Mouse (Mus musculus): ENCODE results near the gene Olfr812. TPM values are rescaled to one million over a fixed set of nuclear protein-coding genes. Genes with fewer than 3 reads are reported as not detected.
A peak's percentile ranks its signal among the peaks of the same experiment; 100 is the strongest.
"Not testable (repeated sequence)": the region's sequence is repeated elsewhere in the genome, so short reads cannot be mapped to it uniquely, and the experiment has no call there.

Gene Olfr812
- polyA plus RNA-seq (2012; rRNA removed): not detected in 2 replicates

GRCm38 (mm10) chr10:129845994-129846393, at the start of gene Olfr812:
Olfr812 (minus strand) TSS chr10:129846094.
- DNase-seq (ENCODE audit: extremely low spot score in 1 of 2, low spot score in 1 of 2): peak in 1 of 2 experiments; percentile 1

GRCm38 (mm10) chr10:129885934-129886333, 40.0 kb upstream of the Olfr812 start:
- DNase-seq (ENCODE audit: extremely low spot score in 1 of 2, low spot score in 1 of 2): no peak

GRCm38 (mm10) chr10:129885496-129885895, 39.6 kb upstream of the Olfr812 start:
- DNase-seq (ENCODE audit: extremely low spot score in 1 of 2, low spot score in 1 of 2): not testable (repeated sequence)

GRCm38 (mm10) chr10:129879751-129880150, 33.9 kb upstream of the Olfr812 start, which contains the start of gene Olfr814:
Olfr814 (minus strand) TSS chr10:129879851.
- not testable (repeated sequence) for DNase-seq (ENCODE audit: extremely low spot score in 1 of 2, low spot score in 1 of 2)

- DNase-seq (ENCODE audit: extremely low spot score in 1 of 2, low spot score in 1 of 2): no peak
These were observed 9.2 kb upstream of the Olfr812 start, which contains the start of gene Olfr813 for GRCm38 (mm10) chr10:129855067-129855466. Olfr813 (plus strand) TSS chr10:129855367.

- no peak for DNase-seq (ENCODE audit: extremely low spot score in 1 of 2, low spot score in 1 of 2)
These were observed 1.4 kb upstream of the Olfr812 start for GRCm38 (mm10) chr10:129847343-129847742.

GRCm38 (mm10) chr10:129804296-129804695, 41.6 kb downstream of the Olfr812 start, which contains the start of gene Olfr811:
Olfr811 (minus strand) TSS chr10:129804396.
- DNase-seq (ENCODE audit: extremely low spot score in 1 of 2, low spot score in 1 of 2): no peak

- DNase-seq (ENCODE audit: extremely low spot score in 1 of 2, low spot score in 1 of 2): no peak
These were observed 51.1 kb downstream of the Olfr812 start, which contains the start of gene Olfr810 for GRCm38 (mm10) chr10:129794817-129795216. Olfr810 (minus strand) TSS chr10:129794917.

Other genes with a start within 250 kb of the Olfr812 start
- not detected in 2 replicates for gene Olfr796, start 233.5 kb downstream of the Olfr812 start, polyA plus RNA-seq (2012; rRNA removed)
- gene Olfr798, start 218.2 kb downstream of the Olfr812 start, polyA plus RNA-seq (2012; rRNA removed): not detected in 2 replicates
- gene Olfr799, start 208.6 kb downstream of the Olfr812 start, polyA plus RNA-seq (2012; rRNA removed): not detected in 2 replicates
- gene Olfr800, start 188.4 kb downstream of the Olfr812 start, polyA plus RNA-seq (2012; rRNA removed): not detected in 2 replicates
- gene Olfr801, start 172.2 kb downstream of the Olfr812 start, polyA plus RNA-seq (2012; rRNA removed): 0.04 TPM in 1 of 2 replicates, not detected in the other
- not detected in 2 replicates for gene Olfr802, start 157.9 kb downstream of the Olfr812 start, polyA plus RNA-seq (2012; rRNA removed)
- not detected in 2 replicates for gene Olfr803, start 151.8 kb downstream of the Olfr812 start, polyA plus RNA-seq (2012; rRNA removed)
- gene Olfr804, start 142.9 kb downstream of the Olfr812 start, polyA plus RNA-seq (2012; rRNA removed): not detected in 2 replicates
- gene Olfr805, start 116.7 kb downstream of the Olfr812 start, polyA plus RNA-seq (2012; rRNA removed): not detected in 2 replicates
- not detected in 2 replicates for gene Olfr806, start 104.2 kb downstream of the Olfr812 start, polyA plus RNA-seq (2012; rRNA removed)
- gene Olfr807, start 88.3 kb downstream of the Olfr812 start, polyA plus RNA-seq (2012; rRNA removed): not detected in 2 replicates
- gene Olfr808, start 80.6 kb downstream of the Olfr812 start, polyA plus RNA-seq (2012; rRNA removed): not detected in 2 replicates
- not detected in 2 replicates for gene Olfr809, start 71.5 kb downstream of the Olfr812 start, polyA plus RNA-seq (2012; rRNA removed)
- gene Olfr810, start 51.2 kb downstream of the Olfr812 start, polyA plus RNA-seq (2012; rRNA removed): not detected in 2 replicates
- not detected in 2 replicates for gene Olfr811, start 41.7 kb downstream of the Olfr812 start, polyA plus RNA-seq (2012; rRNA removed)
- gene Olfr813, start 9.3 kb upstream of the Olfr812 start, polyA plus RNA-seq (2012; rRNA removed): not detected in 2 replicates
- gene Olfr814, start 33.8 kb upstream of the Olfr812 start, polyA plus RNA-seq (2012; rRNA removed): not detected in 2 replicates
- not detected in 2 replicates for gene Olfr815, start 59.8 kb upstream of the Olfr812 start, polyA plus RNA-seq (2012; rRNA removed)
- not detected in 2 replicates for gene Olfr816, start 69.5 kb upstream of the Olfr812 start, polyA plus RNA-seq (2012; rRNA removed)
- not detected in 2 replicates for gene Olfr818, start 103.0 kb upstream of the Olfr812 start, polyA plus RNA-seq (2012; rRNA removed)
- not detected in 2 replicates for gene Olfr819, start 121.2 kb upstream of the Olfr812 start, polyA plus RNA-seq (2012; rRNA removed)
- not detected in 2 replicates for gene Olfr247, start 130.0 kb upstream of the Olfr812 start, polyA plus RNA-seq (2012; rRNA removed)
- gene Gm10310, start 139.0 kb upstream of the Olfr812 start, polyA plus RNA-seq (2012; rRNA removed): not detected in 2 replicates
- gene Olfr820, start 166.5 kb upstream of the Olfr812 start, polyA plus RNA-seq (2012; rRNA removed): not detected in 2 replicates
- gene Olfr821, start 184.3 kb upstream of the Olfr812 start, polyA plus RNA-seq (2012; rRNA removed): not detected in 2 replicates
- not detected in 2 replicates for gene Olfr822, start 225.1 kb upstream of the Olfr812 start, polyA plus RNA-seq (2012; rRNA removed)